Mouse (Mus musculus): ENCODE measurements around the gene Mdm2.

DNA sequence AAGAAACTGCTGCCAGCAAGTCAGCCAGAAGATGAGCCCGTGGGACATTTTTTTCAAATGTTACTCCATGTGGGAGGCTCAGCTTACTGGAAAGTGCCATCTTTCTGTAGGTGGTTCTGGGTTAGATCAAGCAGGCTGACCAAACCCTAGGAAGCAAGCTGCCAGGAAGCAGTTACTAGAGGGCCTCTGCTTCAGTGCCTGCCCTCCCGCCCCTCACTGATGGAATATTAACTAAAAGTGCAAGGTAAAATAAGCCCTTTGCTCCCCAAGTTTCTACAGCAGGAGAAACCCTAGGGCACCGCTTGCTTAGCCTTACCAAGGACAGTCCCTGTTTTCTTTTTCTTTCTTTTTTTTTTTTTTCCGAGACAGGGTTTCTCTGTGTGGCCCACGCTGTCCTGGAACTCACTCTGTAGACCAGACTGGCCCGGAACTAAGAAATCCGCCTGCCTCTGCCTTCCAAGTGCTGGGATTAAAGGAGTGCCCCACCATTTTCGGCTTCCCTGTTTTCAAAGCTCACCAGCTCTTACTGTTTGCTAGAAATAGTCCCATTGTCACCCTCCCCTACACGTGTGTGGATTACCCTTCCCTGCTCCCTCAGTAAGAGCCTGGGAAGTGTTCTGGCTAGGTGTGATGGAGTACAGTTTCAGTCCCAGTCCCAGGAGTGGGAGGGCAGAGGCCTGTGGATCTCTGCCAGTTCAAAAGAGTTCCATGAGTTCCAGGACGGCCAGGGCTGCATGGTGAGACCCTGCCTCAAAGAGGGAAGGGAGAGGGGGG is 37.9 kb upstream of the Mdm2 start:
- no peak for TF ChIP-seq CTCF (conservative IDR thresholded peaks at IDR 0.05; ENCODE audit: insufficient read depth, insufficient read length, low read depth, low read length)
- TF ChIP-seq POLR2A (IDR thresholded peaks at IDR 0.05; ENCODE audit: low read depth, low read length): no peak
